Mouse (Mus musculus) limb, embryonic 13.5 days (tissue): ENCODE measurements around the gene Ece1. TPM values are rescaled to one million over a fixed set of nuclear protein-coding genes. Genes with fewer than 3 reads are reported as not detected.

ENCODE experiments used
- ATAC-seq: fragments of 200-750 bp; cut with Nextera tagmentation; 2 replicates; pipeline ENCODE4 v1.8.0; 2017; ENCODE audit warnings: low read depth, moderate number of reproducible peaks, moderate TSS enrichment; ENCODE audit not compliant: low FRiP score
- H3K27ac ChIP-seq: fragments of 300-500 bp; sonication (generic); 2 replicates; pipeline ENCODE4 v1.5.1; 2015; ENCODE audit warnings: inconsistent platforms, mild to moderate bottlenecking, moderate library complexity
- H3K27me3 ChIP-seq: fragments of 300-500 bp; sonication (generic); 2 replicates; pipeline ENCODE4 v1.6.1; 2015; ENCODE audit warnings: mild to moderate bottlenecking, inconsistent platforms
- H3K36me3 ChIP-seq: fragments of 300-500 bp; sonication (generic); 2 replicates; pipeline ENCODE4 v1.6.1; 2015; ENCODE audit warnings: inconsistent platforms, mild to moderate bottlenecking, moderate library complexity
- H3K4me1 ChIP-seq: fragments of 300-500 bp; sonication (generic); 2 replicates; pipeline ENCODE4 v1.6.1; 2015; ENCODE audit warnings: inconsistent platforms
- H3K4me2 ChIP-seq: fragments of 300-500 bp; sonication (generic); replicated peaks from 2 replicates; pipeline ENCODE4 v1.6.1; 2015; ENCODE audit warnings: inconsistent platforms, mild to moderate bottlenecking, moderate library complexity
- H3K4me3 ChIP-seq: fragments of 300-500 bp; sonication (generic); 2 replicates; pipeline ENCODE4 v1.5.1; 2015; ENCODE audit warnings: moderate library complexity, mild to moderate bottlenecking, inconsistent platforms
- H3K9ac ChIP-seq: fragments of 300-500 bp; sonication (generic); 2 replicates; pipeline ENCODE4 v1.6.1; 2015; ENCODE audit warnings: mild to moderate bottlenecking, inconsistent platforms
- H3K9me3 ChIP-seq: fragments of 300-500 bp; sonication (generic); 2 replicates; pipeline ENCODE4 v1.6.1; 2016; ENCODE audit warnings: inconsistent platforms
- WGBS: fragments of 180-500 bp; shearing (Covaris S2); methylation state at CpG from one replicate; pipeline ENCODE4 v1.1.7; 2015; 5-methylcytosine and 5-hydroxymethylcytosine counted together
- polyA plus RNA-seq: library from polyadenylated mRNA; unstranded; fragments of >200 nt; fragmentation: Nextera tagmentation; extraction: Ambion mirVana; gene quantifications from 2 replicates; pipeline ENCODE4 v1.2.1, GENCODE M21; 2015

Gene Ece1
- polyA plus RNA-seq, 1 experiment from 2014 or later = 29.2 TPM

DNA sequence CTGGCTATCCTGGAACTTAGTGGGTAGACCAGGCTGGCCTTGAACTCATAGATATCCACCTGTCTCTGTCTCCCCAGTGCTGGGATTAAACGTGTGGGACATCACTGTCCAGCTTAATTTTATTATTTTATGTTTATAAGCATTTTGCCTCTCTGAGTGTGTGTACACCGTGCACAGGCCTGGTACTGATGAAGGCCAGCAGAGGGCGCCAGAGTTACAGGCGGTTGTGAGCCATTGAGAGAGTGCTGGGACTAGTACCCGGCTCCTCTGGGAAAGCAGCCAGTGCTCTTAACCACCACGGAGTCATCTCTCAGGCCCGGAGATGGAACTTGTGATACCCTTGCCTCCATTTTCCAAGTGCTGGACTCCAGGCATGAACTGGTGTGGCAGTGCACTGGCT is 4.9 kb upstream of the Ece1 start:
- no peak overlapping the region for H3K4me3 ChIP-seq
- H3K4me2 ChIP-seq = no peak overlapping the region
- ATAC-seq = no peak
- peaks cover 2% of the 10 kb centered on the region; the same call in 1 of the 2 replicates for H3K9me3 ChIP-seq
- H3K36me3 ChIP-seq = no peaks in the 10 kb centered on the region
- 28% methylated on average over 7 of the region's 7 CpGs for WGBS
- no peak overlapping the region for H3K9ac ChIP-seq
- no peak overlapping the region for H3K27ac ChIP-seq
- H3K27me3 ChIP-seq = no peaks in the 10 kb centered on the region
- H3K4me1 ChIP-seq = peaks cover 15% of the 10 kb centered on the region

GRCm38 (mm10) chr4:137858371-137858770 is 3.7 kb upstream of the Ece1 start:
- Histone ChIP-seq H3K4me2 (no peak overlapping the region), H3K27me3 (no peaks in the 10 kb centered on the region), H3K36me3 (no peaks in the 10 kb centered on the region), H3K9me3 (peaks cover 2% of the 10 kb centered on the region; the same call in 1 of the 2 replicates), H3K4me3 (no peak overlapping the region), H3K4me1 (peaks cover 24% of the 10 kb centered on the region), H3K27ac (no peak overlapping the region), H3K9ac (no peak overlapping the region)
- WGBS = 63% methylated on average over 2 of the region's 2 CpGs
- no peak for ATAC-seq

DNA sequence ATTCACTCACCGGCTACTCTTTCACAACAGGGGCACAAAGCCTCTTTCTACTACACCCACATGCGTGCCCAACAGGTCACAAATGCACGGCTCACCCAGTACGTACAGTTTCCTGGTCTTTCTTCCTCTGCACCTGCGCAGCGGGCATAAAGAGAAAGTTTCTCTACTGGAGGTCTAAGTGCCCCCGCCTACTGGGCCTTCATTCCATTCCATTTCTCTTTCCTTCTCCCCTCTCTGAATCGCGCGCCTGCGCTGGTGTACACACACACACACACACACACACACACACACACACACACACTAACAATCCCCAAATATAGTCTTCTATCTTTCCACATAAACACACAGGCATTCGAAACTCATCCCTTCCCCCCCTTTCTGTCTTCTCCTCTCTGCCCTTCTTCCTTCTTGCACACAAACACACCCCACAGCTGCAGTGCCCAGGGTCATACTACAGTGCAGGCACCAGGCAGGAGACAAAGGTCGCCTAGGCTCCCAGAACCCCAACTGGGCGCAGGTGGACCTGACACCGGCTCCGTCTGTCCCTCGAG is 501 bp upstream of the Ece1 start:
- H3K9me3 ChIP-seq = peaks cover 2% of the 10 kb centered on the region; the same call in 1 of the 2 replicates
- peak overlapping the region; percentile 72 for H3K9ac ChIP-seq
- H3K4me3 ChIP-seq = peak overlapping the region; percentile 84
- WGBS = 15% methylated on average over 17 of the region's 17 CpGs
- ATAC-seq = peak; percentile 78
- H3K36me3 ChIP-seq = no peaks in the 10 kb centered on the region
- H3K4me1 ChIP-seq = peaks cover 50% of the 10 kb centered on the region
- H3K27me3 ChIP-seq = no peaks in the 10 kb centered on the region
- H3K4me2 ChIP-seq = peak overlapping the region; percentile 85
- H3K27ac ChIP-seq = peak overlapping the region; percentile 58

- peaks cover 62% of the 10 kb centered on the region for H3K4me1 ChIP-seq
- WGBS = 9% methylated on average over 21 of the region's 21 CpGs
- H3K27ac ChIP-seq = 0 out of 2 replicates have a peak overlapping the region, but pooled peaks have one; percentile 48
These were observed 641 bp downstream of the Ece1 start for GRCm38 (mm10) chr4:137862516-137863240.

DNA sequence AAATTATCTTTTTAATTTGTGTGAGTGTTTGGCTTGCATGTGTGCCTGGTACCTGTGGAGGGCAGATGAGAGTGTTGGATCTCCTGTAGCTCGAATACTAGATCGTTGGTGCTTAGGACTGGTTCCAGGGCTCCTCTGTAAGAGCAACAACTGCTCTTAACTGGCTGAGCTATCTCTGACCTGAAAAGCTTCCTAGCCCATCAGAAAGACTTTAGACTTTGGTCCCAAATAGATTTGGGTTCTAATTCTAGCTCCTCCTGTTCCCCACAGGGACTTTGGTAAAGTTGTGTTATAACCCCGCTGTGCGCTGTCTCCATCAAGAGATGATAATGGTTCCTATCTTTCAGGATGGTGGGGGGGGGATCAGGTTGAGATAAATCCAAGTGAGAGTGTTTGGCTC is 2.0 kb downstream of the Ece1 start:
- no peaks in the 10 kb centered on the region for H3K27me3 ChIP-seq
- ATAC-seq = no peak
- H3K4me2 ChIP-seq = no peak overlapping the region; the same call in 1 of the 2 replicates
- H3K9ac ChIP-seq = no peak overlapping the region
- H3K27ac ChIP-seq = no peak overlapping the region
- H3K4me3 ChIP-seq = no peak overlapping the region
- no peaks in the 10 kb centered on the region for H3K36me3 ChIP-seq
- peaks cover 70% of the 10 kb centered on the region for H3K4me1 ChIP-seq
- no peaks in the 10 kb centered on the region for H3K9me3 ChIP-seq
- WGBS = 93% methylated on average over 4 of the region's 4 CpGs

More at GRCm38 (mm10) chr4:137862516-137863240, 641 bp downstream of the Ece1 start:
- Histone ChIP-seq H3K27me3 (no peaks in the 10 kb centered on the region), H3K36me3 (no peaks in the 10 kb centered on the region), H3K9me3 (no peaks in the 10 kb centered on the region), H3K9ac (peak overlapping the region; percentile 91), H3K4me3 (peak overlapping the region; percentile 84), H3K4me2 (peak overlapping the region; percentile 85)
- no peak for ATAC-seq

DNA sequence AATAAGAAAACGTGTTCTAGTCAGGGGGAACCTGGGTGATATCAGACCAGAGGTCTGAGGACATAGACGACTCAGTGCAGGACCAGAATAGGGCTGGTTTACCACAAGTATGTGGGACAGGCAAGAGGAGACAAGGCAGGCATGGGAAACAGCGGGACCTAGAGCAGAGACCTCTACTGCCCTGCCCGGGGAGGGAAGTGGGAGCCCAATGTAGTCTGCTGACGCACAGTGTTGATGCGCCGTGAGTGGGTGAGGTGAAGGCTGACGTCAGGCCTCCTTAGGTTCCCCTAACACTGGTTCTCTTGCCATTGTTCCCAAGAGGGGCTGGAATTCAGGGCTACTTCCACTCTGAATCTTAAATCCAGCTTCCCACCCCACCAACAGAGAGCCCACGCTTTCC is 2.7 kb downstream of the Ece1 start:
- Histone ChIP-seq H3K4me2 (peak overlapping the region; percentile 19), H3K27me3 (no peaks in the 10 kb centered on the region), H3K4me1 (peaks cover 78% of the 10 kb centered on the region), H3K4me3 (no peak overlapping the region), H3K36me3 (no peaks in the 10 kb centered on the region), H3K27ac (no peak overlapping the region), H3K9ac (no peak overlapping the region), H3K9me3 (no peaks in the 10 kb centered on the region)
- no peak for ATAC-seq
- WGBS = 55% methylated on average over 9 of the region's 9 CpGs

DNA sequence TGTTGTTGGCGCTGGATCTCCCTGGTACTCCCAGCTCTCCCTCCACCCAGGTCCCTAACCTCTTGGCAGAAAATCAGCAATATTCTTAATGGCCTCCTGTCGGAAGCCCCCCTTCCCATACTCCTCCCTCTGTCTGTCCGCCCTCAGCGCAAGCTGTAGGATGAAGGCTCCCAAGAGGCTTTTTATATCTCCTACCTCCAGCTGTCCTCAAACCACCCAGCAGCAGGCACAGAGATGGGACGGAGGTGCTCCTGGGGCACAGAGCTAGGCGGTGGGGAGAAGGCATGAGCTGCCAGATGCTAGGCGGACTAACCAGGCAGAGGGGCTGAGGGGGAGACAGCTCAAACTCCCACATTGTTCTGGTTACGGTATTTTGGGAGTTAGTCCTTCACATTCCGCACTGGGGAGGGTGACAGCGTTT is 3.2 kb downstream of the Ece1 start:
- H3K36me3 ChIP-seq = no peaks in the 10 kb centered on the region
- H3K4me1 ChIP-seq = peaks cover 82% of the 10 kb centered on the region
- H3K9ac ChIP-seq = no peak overlapping the region; the same call in 1 of the 2 replicates
- WGBS = 56% methylated on average over 10 of the region's 10 CpGs
- no peaks in the 10 kb centered on the region for H3K27me3 ChIP-seq
- H3K4me3 ChIP-seq = no peak overlapping the region
- no peak overlapping the region for H3K27ac ChIP-seq
- H3K4me2 ChIP-seq = peak overlapping the region; percentile 19
- ATAC-seq = no peak
- H3K9me3 ChIP-seq = no peaks in the 10 kb centered on the region

DNA sequence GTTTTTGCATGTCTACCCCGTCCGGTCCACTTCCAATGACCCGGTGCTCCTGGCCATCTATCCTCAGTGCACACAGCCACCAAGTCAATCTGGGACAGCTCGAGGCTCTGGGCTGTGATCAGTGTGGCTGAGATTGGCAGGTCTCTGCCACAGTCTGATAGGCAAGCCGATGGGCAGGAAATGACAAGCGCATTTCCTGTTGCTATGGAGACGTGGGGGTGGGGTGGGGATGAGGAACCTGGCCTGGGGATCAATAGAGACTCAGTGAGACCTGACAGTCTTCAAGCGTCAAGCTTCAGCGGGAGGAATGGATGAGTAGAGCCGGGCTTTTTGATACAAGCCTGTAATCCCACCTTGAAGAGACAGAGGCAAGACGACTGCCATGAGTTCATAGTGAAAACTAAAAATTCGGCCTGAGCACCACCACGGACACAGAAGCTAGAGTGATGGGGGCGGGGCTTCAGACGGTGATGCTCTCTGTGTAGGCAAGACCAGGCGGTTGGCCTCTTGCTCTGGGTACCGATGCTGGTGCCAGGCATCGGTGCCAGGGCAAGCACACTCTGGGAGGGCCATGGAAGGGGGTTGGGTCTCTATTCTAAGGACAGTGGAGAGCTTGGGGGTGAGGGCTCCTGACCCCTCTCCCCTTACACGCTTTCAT is 4.3 kb downstream of the Ece1 start:
- Histone ChIP-seq H3K4me2 (no peak overlapping the region), H3K36me3 (no peaks in the 10 kb centered on the region), H3K9me3 (no peaks in the 10 kb centered on the region), H3K4me1 (peaks cover 79% of the 10 kb centered on the region), H3K27me3 (no peaks in the 10 kb centered on the region), H3K27ac (no peak overlapping the region), H3K9ac (no peak overlapping the region), H3K4me3 (no peak overlapping the region)
- no peak for ATAC-seq
- WGBS = 48% methylated on average over 19 of the region's 19 CpGs

GRCm38 (mm10) chr4:137867225-137867624 is 5.2 kb downstream of the Ece1 start:
- H3K36me3 ChIP-seq = no peaks in the 10 kb centered on the region
- no peak overlapping the region for H3K4me2 ChIP-seq
- no peak for ATAC-seq
- peak overlapping the region; percentile 10; the same call in 1 of the 2 replicates for H3K27ac ChIP-seq
- no peak overlapping the region for H3K4me3 ChIP-seq
- H3K4me1 ChIP-seq = peaks cover 74% of the 10 kb centered on the region
- WGBS = 65% methylated on average over 4 of the region's 4 CpGs
- no peaks in the 10 kb centered on the region for H3K9me3 ChIP-seq
- H3K27me3 ChIP-seq = no peaks in the 10 kb centered on the region
- H3K9ac ChIP-seq = no peak overlapping the region

DNA sequence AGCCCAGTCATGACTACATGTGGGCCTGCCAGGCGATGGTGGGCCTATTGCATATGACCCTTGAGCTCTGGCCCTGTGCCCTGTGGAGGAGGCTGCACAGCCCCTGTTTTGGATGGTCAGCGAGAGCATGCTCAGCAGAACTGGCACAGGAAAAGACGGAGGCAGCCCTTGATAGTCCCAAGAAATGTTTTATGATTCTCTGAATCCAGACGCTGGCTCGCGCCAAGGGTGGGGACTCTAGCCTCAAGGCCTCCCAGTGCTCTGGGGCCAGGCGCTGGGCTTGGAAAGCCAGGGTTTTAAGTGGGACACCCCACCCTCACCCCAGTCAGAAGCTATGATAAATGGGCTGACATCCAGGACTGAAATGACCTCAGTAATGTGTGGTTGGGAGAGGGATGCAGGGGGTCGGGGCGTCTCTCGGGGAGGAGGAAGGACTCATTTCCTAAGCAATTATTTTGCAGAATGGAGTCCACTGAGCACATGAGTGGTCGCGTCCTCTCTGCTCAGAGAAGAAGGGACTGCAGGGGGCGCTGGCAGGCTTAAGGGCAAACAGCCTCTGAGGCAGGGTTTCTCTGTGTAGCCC is 5.7 kb downstream of the Ece1 start:
- no peak overlapping the region for H3K9ac ChIP-seq
- H3K27ac ChIP-seq = 0 out of 2 replicates have a peak overlapping the region, but pooled peaks have one; percentile 10
- H3K4me1 ChIP-seq = peaks cover 71% of the 10 kb centered on the region

GRCm38 (mm10) chr4:137869667-137870274 is 7.7 kb downstream of the Ece1 start:
- ATAC-seq = 0 out of 2 replicates have a peak, but pooled peaks have one; percentile 6
- Histone ChIP-seq H3K36me3 (no peaks in the 10 kb centered on the region), H3K9ac (no peak overlapping the region), H3K27me3 (no peaks in the 10 kb centered on the region), H3K27ac (peak overlapping the region; percentile 44; the same call in 1 of the 2 replicates), H3K9me3 (no peaks in the 10 kb centered on the region), H3K4me1 (peaks cover 67% of the 10 kb centered on the region), H3K4me2 (peak overlapping the region; percentile 34), H3K4me3 (no peak overlapping the region)
- WGBS = 24% methylated on average over 16 of the region's 16 CpGs

More for the DNA sequence above, 5.7 kb downstream of the Ece1 start:
- H3K4me2 ChIP-seq = no peak overlapping the region
- WGBS = 55% methylated on average over 13 of the region's 13 CpGs
- ATAC-seq = no peak
- no peak overlapping the region for H3K4me3 ChIP-seq
- H3K9me3 ChIP-seq = no peaks in the 10 kb centered on the region
- no peaks in the 10 kb centered on the region for H3K36me3 ChIP-seq
- H3K27me3 ChIP-seq = no peaks in the 10 kb centered on the region
